Mouse (Mus musculus) myocyte (in vitro differentiated cells): Measurements from ENCODE around the gene Fam221b.

Experiments used
- CEBPB ChIP-seq: IDR thresholded peaks from 2 replicates; pipeline ENCODE4 v1.6.1; 2011; ENCODE audit warnings: mild to moderate bottlenecking, moderate library complexity; ENCODE audit not compliant: poor library complexity, insufficient read depth, severe bottlenecking
- POLR2A ChIP-seq: IDR thresholded peaks from one replicate; pipeline ENCODE4 v1.6.1; 2011; ENCODE audit warnings: low read depth, mild to moderate bottlenecking, control low read depth, moderate library complexity; ENCODE audit not compliant: insufficient read length
- POLR2AphosphoS2 ChIP-seq: IDR thresholded peaks from one replicate; pipeline ENCODE4 v1.6.1; 2011; ENCODE audit warnings: low read depth, control low read depth; ENCODE audit not compliant: insufficient read length

GRCm38 (mm10) chr4:43669428-43669794 lies 466 bp upstream of the Fam221b start:
- no peak for TF ChIP-seq POLR2A
- TF ChIP-seq POLR2AphosphoS2, result no peak
- TF ChIP-seq CEBPB, result no peak
